Mouse (Mus musculus) embryonic facial prominence, embryonic 10.5 days (tissue): ENCODE measurements at regions not wholly inside any gene's neighbourhood (a gene's known extent, or its start where the extent isn't known, plus 50 kb on each side); places are given as distances from the start of the nearest gene placed in this dataset.

Experiments
- DNase-seq: peaks from one replicate; pipeline ENCODE4 v3.0.0-alpha.2; 2017; ENCODE audit warnings: low spot score
- H3K27ac ChIP-seq: fragments of 300-500 bp; sonication (generic); replicated peaks from 2 replicates; pipeline ENCODE4 v1.5.1; 2016; ENCODE audit warnings: mild to moderate bottlenecking
- H3K27me3 ChIP-seq: fragments of 300-500 bp; sonication (generic); replicated peaks from 2 replicates; pipeline ENCODE4 v1.6.1; 2016; ENCODE audit warnings: low read depth, mild to moderate bottlenecking; ENCODE audit not compliant: poor library complexity, severe bottlenecking
- H3K36me3 ChIP-seq: fragments of 300-500 bp; sonication (generic); replicated peaks from 2 replicates; pipeline ENCODE4 v1.6.1; 2016; ENCODE audit warnings: mild to moderate bottlenecking, moderate library complexity
- H3K4me1 ChIP-seq: fragments of 300-500 bp; sonication (generic); 2 replicates; pipeline ENCODE4 v1.6.1; 2016
- H3K4me3 ChIP-seq: fragments of 300-500 bp; sonication (generic); 2 replicates; pipeline ENCODE4 v1.5.1; 2016; ENCODE audit warnings: mild to moderate bottlenecking, moderate library complexity
- H3K9me3 ChIP-seq: fragments of 300-500 bp; sonication (generic); 2 replicates; pipeline ENCODE4 v1.6.1; 2016; ENCODE audit warnings: mild to moderate bottlenecking
- WGBS: fragments of 180-500 bp; shearing (Covaris S2); methylation state at CpG from one replicate; pipeline ENCODE4 v1.1.7; 2016; 5-methylcytosine and 5-hydroxymethylcytosine counted together

- H3K27me3 ChIP-seq, result peaks cover 25% of the 10 kb centered on the region
- H3K36me3 ChIP-seq, result no peaks in the 10 kb centered on the region
- H3K9me3 ChIP-seq, result no peaks in the 10 kb centered on the region
- DNase-seq, result no peak
- H3K4me1 ChIP-seq, result peaks cover 58% of the 10 kb centered on the region
- no peak overlapping the region for H3K27ac ChIP-seq
- WGBS, result 64% methylated on average over 2 of the region's 2 CpGs
- H3K4me3 ChIP-seq, result no peak overlapping the region
Measured at GRCm38 (mm10) chr17:83161731-83162130, 53.4 kb upstream of the Pkdcc start.

DNA sequence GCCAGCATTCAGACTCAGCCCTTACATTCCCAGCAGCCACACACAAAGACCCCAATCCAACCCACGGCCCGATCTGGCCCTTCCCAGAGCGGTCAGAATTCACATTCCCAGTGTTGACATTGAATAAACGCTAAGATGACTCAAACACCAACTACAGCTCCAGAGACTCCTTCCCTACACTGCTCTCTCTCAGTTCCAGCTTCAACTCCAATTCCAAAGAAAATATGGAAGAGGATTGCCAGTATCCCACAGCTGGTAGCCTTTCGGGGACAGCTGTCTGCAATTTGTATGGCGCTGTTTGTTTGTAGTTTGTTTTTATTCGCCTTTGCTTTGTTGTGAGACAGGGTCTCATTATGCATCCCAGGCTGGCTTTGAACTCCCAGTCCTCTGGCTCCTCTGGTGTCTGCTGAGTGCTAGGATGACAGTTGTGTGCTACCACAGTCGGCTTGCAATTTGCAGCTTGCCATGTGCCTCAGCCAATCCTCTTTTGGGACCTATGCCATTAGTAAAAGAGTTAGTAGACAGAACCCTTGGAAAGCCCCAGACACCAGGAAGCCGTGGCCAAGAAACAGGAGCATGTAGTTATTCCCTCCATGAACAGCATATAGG is 51.0 kb upstream of the Pkdcc start:
- 27% methylated on average over 9 of the region's 9 CpGs for WGBS
- Histone ChIP-seq H3K9me3 (no peaks in the 10 kb centered on the region), H3K36me3 (no peaks in the 10 kb centered on the region), H3K4me3 (no peak overlapping the region), H3K4me1 (peaks cover 61% of the 10 kb centered on the region), H3K27ac (peak overlapping the region; percentile 66), H3K27me3 (peaks cover 20% of the 10 kb centered on the region)
- DNase-seq, result peak; percentile 44

- peak; percentile 80 for DNase-seq
- Histone ChIP-seq H3K4me3 (peak overlapping the region; percentile 14; the same call in 1 of the 2 replicates), H3K9me3 (no peaks in the 10 kb centered on the region), H3K27ac (peak overlapping the region; percentile 66; the same call in 1 of the 2 replicates), H3K4me1 (peaks cover 61% of the 10 kb centered on the region), H3K36me3 (no peaks in the 10 kb centered on the region), H3K27me3 (peaks cover 20% of the 10 kb centered on the region)
- 7% methylated on average over 4 of the region's 4 CpGs for WGBS
Measured at GRCm38 (mm10) chr17:83164728-83165127, 50.4 kb upstream of the Pkdcc start.

DNA sequence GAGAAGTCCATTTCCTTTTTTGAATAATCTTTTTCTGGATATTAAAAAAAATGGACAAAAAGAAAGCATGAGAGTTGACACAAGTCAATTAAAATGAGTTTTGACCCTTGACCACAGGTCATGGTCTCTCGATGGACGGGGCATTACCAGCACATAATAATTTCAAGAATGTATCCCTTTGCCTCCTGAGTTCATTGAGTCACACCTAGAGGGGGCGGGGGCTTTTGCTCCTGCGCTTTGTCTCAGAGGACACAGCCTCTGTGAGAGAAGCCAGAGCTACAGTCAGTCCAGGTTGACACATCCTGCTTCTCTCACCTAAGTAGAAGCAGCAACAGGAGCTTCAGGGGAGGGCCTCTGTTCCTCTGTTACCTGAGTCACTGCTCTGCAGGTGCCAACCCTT is 50.0 kb upstream of the Pkdcc start:
- DNase-seq, result peak; percentile 57
- 28% methylated on average over 4 of the region's 4 CpGs for WGBS
- peaks cover 20% of the 10 kb centered on the region for H3K27me3 ChIP-seq
- H3K27ac ChIP-seq, result peak overlapping the region; percentile 66; the same call in 1 of the 2 replicates
- no peak overlapping the region for H3K4me3 ChIP-seq
- H3K4me1 ChIP-seq, result peaks cover 61% of the 10 kb centered on the region
- H3K9me3 ChIP-seq, result no peaks in the 10 kb centered on the region
- H3K36me3 ChIP-seq, result no peaks in the 10 kb centered on the region
